Mouse (Mus musculus) neural tube, embryonic 10.5 days (tissue): Measurements from ENCODE around the gene Tmem38b.
A peak's percentile ranks its signal among the peaks of the same experiment; 100 is the strongest.

Source experiments
- DNase-seq: peaks from one replicate; pipeline ENCODE4 v3.0.0-alpha.2; 2017; ENCODE audit warnings: low spot score; ENCODE audit errors: extremely low spot score

The Tmem38b gene

DNA sequence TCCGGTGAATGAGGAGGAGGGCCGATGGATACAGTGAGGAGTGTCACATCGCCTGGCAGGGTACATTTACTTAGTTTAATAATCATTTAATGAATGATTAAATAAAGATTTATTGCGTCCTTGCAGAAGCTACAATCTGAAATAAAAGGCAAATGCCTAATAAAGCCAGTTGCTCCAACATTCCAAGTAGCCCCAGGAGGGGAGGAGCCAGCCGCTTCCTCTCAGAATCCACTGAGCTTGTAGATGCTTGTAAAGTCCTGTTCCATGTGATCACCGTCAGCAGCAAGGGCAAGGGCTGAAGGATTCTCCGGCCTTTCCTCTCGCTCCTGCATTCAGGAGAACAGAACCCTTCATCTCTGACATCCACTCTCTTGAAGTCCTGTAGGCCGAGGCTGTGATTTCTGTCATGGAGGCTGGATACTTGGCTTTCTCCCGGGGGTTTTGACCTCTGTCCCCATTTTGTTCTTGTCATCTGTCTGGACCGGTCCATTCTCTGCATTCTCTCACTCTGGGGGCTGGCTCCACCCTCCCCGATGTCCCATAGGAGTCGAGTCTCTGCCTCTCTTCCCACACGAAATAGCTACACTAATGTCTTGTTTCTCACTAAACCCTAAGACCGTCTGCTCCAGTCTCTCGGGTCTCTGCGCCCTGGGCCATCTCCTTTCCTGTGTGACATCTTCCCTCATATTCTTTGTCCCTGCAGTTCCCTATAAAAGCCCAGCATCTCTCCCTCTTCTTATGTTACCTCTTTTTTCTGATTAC, 57.3 kb downstream of the Tmem38b start:
- no peak for DNase-seq

- peak; percentile 26 for DNase-seq
These were observed 58.8 kb downstream of the Tmem38b start for GRCm38 (mm10) chr4:53884351-53885245.

- DNase-seq: no peak
These were observed 60.7 kb downstream of the Tmem38b start for GRCm38 (mm10) chr4:53886342-53887088.

DNA sequence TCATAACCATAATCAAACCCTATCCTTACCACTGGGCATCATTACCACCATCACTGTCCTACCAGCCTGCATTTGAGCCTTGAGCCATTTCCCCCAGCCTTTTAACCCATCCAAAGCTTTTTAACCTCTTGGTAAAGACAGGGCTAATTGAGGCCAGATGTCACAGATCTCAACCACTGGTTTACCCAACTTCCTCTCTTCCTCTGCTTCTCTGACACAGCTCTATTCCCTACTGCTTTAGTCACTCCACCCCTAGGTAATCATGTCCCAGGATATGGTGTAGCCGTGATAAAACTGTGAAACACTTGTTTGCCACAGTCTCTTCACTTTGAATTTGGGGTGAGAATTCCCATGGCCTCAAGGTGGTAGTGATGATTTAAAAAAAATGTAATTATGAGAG, 69.5 kb downstream of the Tmem38b start:
- no peak for DNase-seq

- no peak for DNase-seq
These were observed 70.4 kb downstream of the Tmem38b start for GRCm38 (mm10) chr4:53896150-53896833.

DNA sequence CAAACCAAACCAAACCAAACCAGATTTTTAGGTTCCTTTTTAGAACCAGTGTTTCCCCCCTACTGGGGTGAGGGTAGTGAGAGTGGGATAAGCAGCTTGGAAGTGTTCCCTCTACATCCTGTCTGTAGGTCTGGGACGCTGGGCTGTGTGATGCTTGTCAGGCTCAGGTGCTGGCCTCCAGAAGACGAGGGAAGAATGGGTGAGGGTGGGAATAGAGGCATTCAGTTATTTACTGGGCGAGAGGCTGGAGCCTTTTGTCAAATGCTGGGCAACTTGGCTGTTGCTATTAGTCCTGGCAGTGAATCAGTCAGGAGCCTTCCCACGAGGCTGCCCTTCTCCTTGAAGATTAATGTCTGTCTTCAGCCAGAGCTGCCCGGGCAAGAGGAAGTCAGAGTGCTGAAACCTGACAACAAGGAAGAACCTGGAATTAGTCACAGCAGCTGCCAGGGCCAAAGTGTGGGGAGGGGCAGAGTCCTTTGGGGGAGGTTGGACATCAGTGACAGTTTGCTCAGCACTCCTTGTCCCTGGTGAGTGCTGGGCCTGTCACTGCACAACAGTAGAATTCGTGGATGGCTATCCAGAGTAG, 74.6 kb downstream of the Tmem38b start:
- peak; percentile 29 for DNase-seq

- no peak for DNase-seq
These were observed 78.5 kb downstream of the Tmem38b start for GRCm38 (mm10) chr4:53904335-53904734.

GRCm38 (mm10) chr4:53905537-53905936, 79.7 kb downstream of the Tmem38b start:
- no peak for DNase-seq

DNA sequence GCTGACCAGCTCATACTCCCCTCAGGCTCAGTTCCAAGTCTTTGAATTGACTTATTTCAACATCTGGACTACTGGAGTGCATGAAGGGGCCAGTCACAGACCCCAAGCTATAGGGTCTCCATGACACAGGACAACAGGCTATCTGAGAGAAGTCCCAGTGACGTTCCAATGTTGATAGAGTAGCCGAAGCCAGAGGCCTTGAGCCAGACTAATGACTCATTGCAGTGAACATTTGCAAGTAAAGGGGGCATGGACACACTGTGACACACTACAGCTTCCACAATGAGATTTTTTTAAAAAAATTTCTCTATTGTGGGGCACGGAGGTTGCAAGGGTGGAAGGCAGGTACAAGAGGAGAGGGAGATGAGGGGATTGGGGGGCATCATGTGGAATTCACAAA, 81.2 kb downstream of the Tmem38b start:
- DNase-seq: no peak
